Mouse (Mus musculus) thymus, postnatal 0 days (tissue): ENCODE measurements around the gene Rnf144a. TPM values are rescaled to one million over a fixed set of nuclear protein-coding genes. Genes with fewer than 3 reads are reported as not detected.

Source experiments
- DNase-seq: peaks from one replicate; pipeline ENCODE4 v3.0.0-alpha.2; 2015; ENCODE audit warnings: low spot score
- polyA plus RNA-seq: library from polyadenylated mRNA; unstranded; fragments of >200 nt; fragmentation: Nextera tagmentation; extraction: Ambion mirVana; gene quantifications from 2 replicates; pipeline ENCODE4 v1.2.1, GENCODE M21; 2015

The Rnf144a gene
- polyA plus RNA-seq, 1 experiment from 2014 or later = 11.0 TPM

GRCm38 (mm10) chr12:26376541-26377323 is 38.3 kb downstream of the Rnf144a start:
- DNase-seq = no peak

- DNase-seq = no peak
Observed at GRCm38 (mm10) chr12:26373721-26374120, 41.3 kb downstream of the Rnf144a start.

- no peak for DNase-seq
Observed at GRCm38 (mm10) chr12:26370004-26370403, 45.0 kb downstream of the Rnf144a start.

- no peak for DNase-seq
Observed at GRCm38 (mm10) chr12:26367361-26367760, 47.7 kb downstream of the Rnf144a start.

- DNase-seq = no peak
Observed at GRCm38 (mm10) chr12:26366372-26366771, 48.7 kb downstream of the Rnf144a start.

- no peak for DNase-seq
Observed at GRCm38 (mm10) chr12:26365531-26366315, 49.3 kb downstream of the Rnf144a start.

- DNase-seq = no peak
Observed at GRCm38 (mm10) chr12:26364822-26365221, 50.2 kb downstream of the Rnf144a start.

- no peak for DNase-seq
Observed at GRCm38 (mm10) chr12:26360946-26361523, 54.0 kb downstream of the Rnf144a start.

GRCm38 (mm10) chr12:26359817-26360216 is 55.2 kb downstream of the Rnf144a start:
- no peak for DNase-seq

- DNase-seq = no peak
Observed at GRCm38 (mm10) chr12:26359241-26359640, 55.8 kb downstream of the Rnf144a start.

- DNase-seq = no peak
Observed at GRCm38 (mm10) chr12:26357246-26357645, 57.8 kb downstream of the Rnf144a start.

- no peak for DNase-seq
Observed at GRCm38 (mm10) chr12:26356191-26356590, 58.9 kb downstream of the Rnf144a start.

GRCm38 (mm10) chr12:26351321-26351720 is 63.7 kb downstream of the Rnf144a start:
- no peak for DNase-seq

- no peak for DNase-seq
Observed at GRCm38 (mm10) chr12:26344408-26344807, 70.6 kb downstream of the Rnf144a start.

- no peak for DNase-seq
Observed at GRCm38 (mm10) chr12:26343131-26343530, 71.9 kb downstream of the Rnf144a start.

- DNase-seq = no peak
Observed at GRCm38 (mm10) chr12:26342663-26343062, 72.4 kb downstream of the Rnf144a start.

GRCm38 (mm10) chr12:26342086-26342485 is 73.0 kb downstream of the Rnf144a start:
- DNase-seq = no peak

- DNase-seq = no peak
Observed at GRCm38 (mm10) chr12:26340621-26341020, 74.4 kb downstream of the Rnf144a start.

- DNase-seq = no peak
Observed at GRCm38 (mm10) chr12:26339886-26340285, 75.2 kb downstream of the Rnf144a start.

- no peak for DNase-seq
Observed at GRCm38 (mm10) chr12:26339181-26339580, 75.9 kb downstream of the Rnf144a start.

GRCm38 (mm10) chr12:26333678-26334077 is 81.4 kb downstream of the Rnf144a start:
- DNase-seq = no peak

- no peak for DNase-seq
Observed at GRCm38 (mm10) chr12:26331048-26331447, 84.0 kb downstream of the Rnf144a start.
